Mouse (Mus musculus): ENCODE measurements around the gene Col11a2. TPM values are rescaled to one million over a fixed set of nuclear protein-coding genes. Genes with fewer than 3 reads are reported as not detected.

Gene Col11a2
- polyA plus RNA-seq, 1 experiment from 2014 or later = 0.79 TPM

DNA sequence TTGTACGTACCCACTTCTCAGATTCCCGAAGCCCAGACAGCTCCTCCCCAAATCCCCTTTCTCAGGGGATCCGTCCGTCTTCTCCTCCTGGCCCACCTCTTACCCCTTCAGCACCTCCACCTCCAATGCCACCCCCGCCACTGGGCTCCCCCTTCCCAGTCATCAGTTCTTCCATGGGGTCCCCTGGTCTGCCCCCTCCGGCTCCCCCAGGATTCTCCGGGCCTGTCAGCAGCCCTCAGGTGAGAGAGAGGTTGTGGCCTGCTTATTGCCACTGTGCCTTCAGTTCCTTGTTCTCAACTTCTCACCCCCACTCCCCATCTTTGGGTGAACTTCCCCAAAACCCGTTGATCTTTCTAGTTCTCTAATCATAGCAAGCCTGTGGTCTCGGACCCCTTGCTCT is 6.4 kb upstream of the Col11a2 start:
- Histone ChIP-seq H3K9me3 (replicated peaks) (no peaks in the 10 kb centered on the region), H3K36me3 (replicated peaks) (peaks cover 54% of the 10 kb centered on the region), H3K4me2 (peak overlapping the region; percentile 93), H3K9ac (peak overlapping the region; percentile 96), H3K27ac (replicated peaks) (peak overlapping the region; percentile 97), H3K4me3 (replicated peaks) (peak overlapping the region; percentile 98), H3K27me3 (0 out of 2 replicates have a peak, but pooled peaks cover 2% of the 10 kb centered on the region), H3K4me1 (replicated peaks) (peaks cover 55% of the 10 kb centered on the region)
- WGBS (ENCODE audit: insufficient replicate concordance) = 14% methylated on average over 9 of the region's 9 CpGs
- ATAC-seq (ENCODE audit: insufficient read depth) = no peak

DNA sequence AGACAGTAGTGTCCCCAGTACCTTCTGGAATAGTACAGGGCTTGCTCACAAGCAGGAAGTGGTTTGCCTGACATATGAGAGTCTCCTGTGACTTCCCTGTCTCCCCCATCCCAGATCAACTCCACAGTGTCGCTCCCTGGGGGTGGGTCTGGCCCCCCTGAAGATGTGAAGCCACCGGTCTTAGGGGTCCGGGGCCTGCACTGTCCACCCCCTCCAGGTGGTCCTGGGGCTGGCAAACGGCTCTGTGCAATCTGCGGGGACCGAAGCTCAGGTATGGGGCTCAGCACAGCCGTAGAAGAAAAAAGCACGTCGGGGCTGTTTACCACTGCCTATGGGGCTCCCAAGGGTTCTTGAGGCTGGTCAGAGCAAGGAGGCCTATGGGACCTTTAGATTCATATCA is 5.8 kb upstream of the Col11a2 start:
- 79% methylated on average over 9 of the region's 9 CpGs for WGBS (ENCODE audit: insufficient replicate concordance)
- no peaks in the 10 kb centered on the region for H3K9me3 ChIP-seq (replicated peaks)
- H3K4me3 ChIP-seq (replicated peaks) = peak overlapping the region; percentile 98
- H3K4me1 ChIP-seq (replicated peaks) = peaks cover 55% of the 10 kb centered on the region
- peak overlapping the region; percentile 97 for H3K27ac ChIP-seq (replicated peaks)
- H3K36me3 ChIP-seq (replicated peaks) = peaks cover 53% of the 10 kb centered on the region
- H3K9ac ChIP-seq = peak overlapping the region; percentile 96; the same call in 1 of the 2 replicates
- H3K4me2 ChIP-seq = peak overlapping the region; percentile 93
- peaks cover 8% of the 10 kb centered on the region for H3K27me3 ChIP-seq
- ATAC-seq (ENCODE audit: insufficient read depth) = no peak

DNA sequence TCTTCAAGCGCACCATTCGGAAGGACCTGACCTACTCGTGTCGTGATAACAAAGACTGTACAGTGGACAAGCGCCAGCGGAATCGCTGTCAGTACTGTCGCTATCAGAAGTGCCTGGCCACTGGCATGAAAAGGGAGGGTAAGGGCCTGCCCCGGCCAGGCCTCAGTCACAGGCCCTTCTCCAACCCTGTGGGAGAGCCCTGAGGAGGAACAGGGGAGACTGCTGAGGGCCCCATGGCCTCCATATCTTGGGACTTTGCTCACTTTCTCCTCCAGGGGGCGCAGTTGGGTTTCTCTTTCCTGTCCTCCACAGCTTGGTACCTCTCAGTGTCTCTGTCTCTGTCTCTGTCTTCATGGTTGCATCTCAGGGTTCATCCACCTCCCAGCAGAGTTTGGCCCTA is 5.2 kb upstream of the Col11a2 start:
- H3K4me1 ChIP-seq (replicated peaks) = peaks cover 55% of the 10 kb centered on the region
- H3K9me3 ChIP-seq (replicated peaks) = no peaks in the 10 kb centered on the region
- no peak for ATAC-seq (ENCODE audit: insufficient read depth)
- H3K27me3 ChIP-seq = peaks cover 14% of the 10 kb centered on the region
- no peak overlapping the region for H3K4me3 ChIP-seq (replicated peaks)
- no peak overlapping the region for H3K4me2 ChIP-seq
- WGBS (ENCODE audit: insufficient replicate concordance) = 65% methylated on average over 10 of the region's 10 CpGs
- H3K36me3 ChIP-seq (replicated peaks) = peaks cover 47% of the 10 kb centered on the region
- no peak overlapping the region for H3K9ac ChIP-seq
- H3K27ac ChIP-seq (replicated peaks) = no peak overlapping the region

DNA sequence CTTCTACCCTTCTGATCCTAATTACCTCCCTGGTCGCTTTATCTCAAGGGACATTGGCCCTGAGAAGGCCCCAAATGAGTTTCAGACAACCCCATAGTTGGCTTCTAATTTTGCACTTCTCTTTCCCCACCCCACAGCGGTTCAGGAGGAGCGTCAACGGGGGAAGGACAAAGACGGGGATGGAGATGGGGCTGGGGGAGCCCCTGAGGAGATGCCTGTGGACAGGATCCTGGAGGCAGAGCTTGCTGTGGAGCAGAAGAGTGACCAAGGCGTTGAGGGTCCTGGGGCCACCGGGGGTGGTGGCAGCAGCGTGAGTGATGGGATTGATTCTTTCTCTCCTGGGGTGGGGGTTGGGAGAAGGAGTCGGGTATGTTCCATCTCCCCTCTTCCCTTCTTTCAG is 3.7 kb upstream of the Col11a2 start:
- Histone ChIP-seq H3K9me3 (replicated peaks) (no peaks in the 10 kb centered on the region), H3K9ac (no peak overlapping the region), H3K36me3 (replicated peaks) (peaks cover 33% of the 10 kb centered on the region), H3K4me3 (replicated peaks) (no peak overlapping the region), H3K27me3 (peaks cover 27% of the 10 kb centered on the region), H3K27ac (replicated peaks) (no peak overlapping the region), H3K4me2 (no peak overlapping the region), H3K4me1 (replicated peaks) (peaks cover 42% of the 10 kb centered on the region)
- WGBS (ENCODE audit: insufficient replicate concordance) = 84% methylated on average over 9 of the region's 9 CpGs
- ATAC-seq (ENCODE audit: insufficient read depth) = no peak

DNA sequence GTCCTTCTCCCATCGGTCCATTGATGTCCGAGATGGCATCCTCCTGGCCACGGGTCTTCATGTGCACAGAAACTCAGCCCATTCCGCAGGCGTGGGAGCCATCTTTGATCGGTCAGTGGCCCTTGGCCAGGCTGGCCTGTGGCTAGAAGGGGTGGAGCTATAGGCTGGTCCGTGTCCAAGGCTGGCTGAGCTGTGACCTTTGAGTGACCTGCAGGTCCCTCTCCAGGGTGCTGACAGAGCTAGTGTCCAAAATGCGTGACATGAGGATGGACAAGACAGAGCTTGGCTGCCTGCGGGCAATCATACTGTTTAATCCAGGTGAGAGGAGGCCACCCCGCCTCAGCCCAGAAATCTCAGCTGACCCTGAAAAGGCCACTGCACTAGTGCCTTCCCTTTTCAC is 2.6 kb upstream of the Col11a2 start:
- Histone ChIP-seq H3K9me3 (replicated peaks) (no peaks in the 10 kb centered on the region), H3K9ac (no peak overlapping the region), H3K4me3 (replicated peaks) (no peak overlapping the region), H3K27me3 (peaks cover 38% of the 10 kb centered on the region), H3K4me2 (no peak overlapping the region), H3K4me1 (replicated peaks) (peaks cover 37% of the 10 kb centered on the region), H3K27ac (replicated peaks) (no peak overlapping the region), H3K36me3 (replicated peaks) (peaks cover 33% of the 10 kb centered on the region)
- ATAC-seq (ENCODE audit: insufficient read depth) = no peak
- WGBS (ENCODE audit: insufficient replicate concordance) = 79% methylated on average over 10 of the region's 10 CpGs

DNA sequence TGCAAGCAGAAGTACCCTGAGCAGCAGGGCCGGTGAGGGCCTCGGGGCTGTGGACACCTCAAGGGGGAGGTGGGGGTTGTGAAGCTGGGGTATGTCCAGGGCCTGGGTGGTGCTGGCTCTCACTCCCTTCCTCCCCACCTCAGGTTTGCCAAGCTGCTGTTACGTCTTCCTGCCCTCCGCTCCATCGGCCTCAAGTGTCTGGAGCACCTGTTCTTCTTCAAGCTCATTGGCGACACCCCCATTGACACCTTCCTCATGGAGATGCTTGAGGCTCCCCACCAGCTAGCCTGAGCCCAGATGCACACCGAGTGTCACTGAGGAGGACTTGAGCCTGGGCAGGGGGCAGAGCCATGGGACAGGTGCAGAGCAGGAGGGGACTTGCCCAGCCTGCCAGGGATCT is 2.0 kb upstream of the Col11a2 start:
- H3K9ac ChIP-seq = no peak overlapping the region
- no peak overlapping the region for H3K27ac ChIP-seq (replicated peaks)
- H3K4me1 ChIP-seq (replicated peaks) = peaks cover 36% of the 10 kb centered on the region
- H3K36me3 ChIP-seq (replicated peaks) = peaks cover 33% of the 10 kb centered on the region
- no peak overlapping the region for H3K4me2 ChIP-seq
- H3K4me3 ChIP-seq (replicated peaks) = no peak overlapping the region
- peaks cover 44% of the 10 kb centered on the region for H3K27me3 ChIP-seq
- no peak for ATAC-seq (ENCODE audit: insufficient read depth)
- H3K9me3 ChIP-seq (replicated peaks) = no peaks in the 10 kb centered on the region
- 80% methylated on average over 7 of the region's 7 CpGs for WGBS (ENCODE audit: insufficient replicate concordance)

DNA sequence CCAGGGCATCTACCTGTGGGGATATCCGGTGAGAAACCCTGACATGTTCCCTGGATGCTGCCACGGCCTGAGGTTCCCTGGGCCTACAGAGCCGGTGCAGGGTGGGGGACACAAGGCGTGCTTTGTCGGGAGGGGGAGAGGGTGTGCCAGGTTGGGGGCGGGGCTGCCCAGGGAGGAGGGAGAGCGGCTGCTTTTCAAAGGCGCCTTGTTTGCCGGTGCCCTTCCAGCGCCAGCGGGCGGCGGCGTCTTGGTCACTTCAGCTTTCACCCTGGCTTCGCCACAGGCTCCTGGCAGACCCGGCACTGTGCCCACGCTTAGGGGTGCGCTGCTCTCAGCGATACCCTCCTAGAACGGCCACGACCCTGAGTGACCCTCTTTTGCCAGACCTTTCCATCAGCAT is 797 bp upstream of the Col11a2 start:
- H3K4me1 ChIP-seq (replicated peaks) = peaks cover 24% of the 10 kb centered on the region
- ATAC-seq (ENCODE audit: insufficient read depth) = no peak
- no peaks in the 10 kb centered on the region for H3K9me3 ChIP-seq (replicated peaks)
- no peak overlapping the region for H3K4me3 ChIP-seq (replicated peaks)
- WGBS (ENCODE audit: insufficient replicate concordance) = 21% methylated on average over 21 of the region's 21 CpGs
- H3K27me3 ChIP-seq = peaks cover 48% of the 10 kb centered on the region
- no peak overlapping the region for H3K27ac ChIP-seq (replicated peaks)
- peak overlapping the region; percentile 37 for H3K4me2 ChIP-seq
- H3K9ac ChIP-seq = no peak overlapping the region
- H3K36me3 ChIP-seq (replicated peaks) = peaks cover 33% of the 10 kb centered on the region

DNA sequence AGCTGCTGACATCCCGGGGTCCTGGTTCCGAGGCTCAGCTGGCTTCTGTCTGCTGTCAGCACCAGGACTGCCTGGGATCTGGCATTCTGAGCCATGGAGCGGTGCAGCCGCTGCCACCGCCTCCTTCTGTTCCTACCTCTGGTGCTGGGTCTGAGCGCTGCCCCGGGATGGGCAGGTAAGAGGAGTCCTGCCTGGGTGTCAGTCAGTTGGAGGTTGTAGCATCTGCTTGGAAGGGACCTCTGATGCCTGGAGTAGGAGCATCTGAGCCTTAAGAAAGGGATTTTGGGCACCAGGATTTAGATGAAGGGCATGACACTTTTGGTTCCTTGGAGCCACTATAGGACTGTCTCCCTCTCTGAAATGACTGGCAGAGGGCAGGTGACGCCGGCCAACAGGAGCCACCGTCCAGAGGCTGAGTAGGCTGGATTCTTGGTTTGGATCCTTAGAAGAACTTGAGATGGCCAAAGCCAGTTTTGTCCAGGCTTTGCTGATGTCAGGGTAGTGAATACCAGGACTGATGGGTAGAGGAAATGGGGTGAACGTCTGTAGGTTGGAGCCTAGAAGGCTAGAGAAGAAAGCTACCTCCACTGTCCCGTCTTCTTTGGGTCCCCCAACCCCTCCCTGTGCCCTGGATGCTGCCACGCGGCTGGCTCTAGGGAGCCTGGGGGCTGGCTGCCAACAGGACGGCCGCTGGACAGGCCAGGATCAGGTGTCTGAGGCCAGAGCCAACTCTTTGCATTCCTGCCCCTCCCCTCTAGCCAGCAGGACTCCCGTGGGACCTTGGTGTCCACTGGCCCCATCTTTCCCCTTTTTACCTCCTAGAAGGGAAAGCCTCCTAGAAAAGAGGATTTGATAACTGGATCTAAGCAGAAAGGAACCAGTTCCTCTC is 569 bp downstream of the Col11a2 start:
- no peak overlapping the region for H3K4me3 ChIP-seq (replicated peaks)
- no peak overlapping the region for H3K9ac ChIP-seq
- 35% methylated on average over 17 of the region's 17 CpGs for WGBS (ENCODE audit: insufficient replicate concordance)

DNA sequence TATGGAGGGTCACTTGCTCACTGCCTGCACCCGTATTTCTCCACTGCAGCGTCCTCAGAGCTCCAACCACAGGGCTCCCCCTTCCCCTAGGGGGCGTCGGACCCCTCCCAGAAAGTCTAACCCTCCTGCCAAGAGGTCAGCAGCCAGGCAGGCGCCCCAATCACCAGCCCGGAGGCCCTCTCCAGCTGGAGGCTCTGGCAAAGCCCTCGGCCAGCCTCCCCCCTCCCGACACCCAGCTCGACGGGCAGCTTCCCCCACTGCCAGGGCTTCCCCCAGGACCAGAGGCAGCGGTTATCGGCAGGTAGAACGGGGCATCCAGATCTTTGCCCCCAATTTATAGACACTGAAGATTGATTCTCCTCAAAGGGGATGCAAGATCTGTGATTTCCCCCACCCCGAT is 6.7 kb downstream of the Col11a2 start:
- H3K27me3 ChIP-seq = peaks cover 17% of the 10 kb centered on the region; the same call in 1 of the 2 replicates
- no peaks in the 10 kb centered on the region for H3K36me3 ChIP-seq (replicated peaks)
- no peaks in the 10 kb centered on the region for H3K9me3 ChIP-seq (replicated peaks)
- no peaks in the 10 kb centered on the region for H3K4me1 ChIP-seq (replicated peaks)
- H3K9ac ChIP-seq = no peak overlapping the region
- no peak for ATAC-seq (ENCODE audit: insufficient read depth)
- no peak overlapping the region for H3K4me3 ChIP-seq (replicated peaks)
- 71% methylated on average over 14 of the region's 14 CpGs for WGBS (ENCODE audit: insufficient replicate concordance)
- H3K27ac ChIP-seq (replicated peaks) = no peak overlapping the region
- H3K4me2 ChIP-seq = no peak overlapping the region

More for the DNA sequence above, 569 bp downstream of the Col11a2 start:
- H3K4me1 ChIP-seq (replicated peaks) = peaks cover 17% of the 10 kb centered on the region
- peaks cover 48% of the 10 kb centered on the region for H3K27me3 ChIP-seq
- no peak overlapping the region for H3K27ac ChIP-seq (replicated peaks)
- no peak for ATAC-seq (ENCODE audit: insufficient read depth)
- H3K36me3 ChIP-seq (replicated peaks) = peaks cover 27% of the 10 kb centered on the region
- H3K9me3 ChIP-seq (replicated peaks) = no peaks in the 10 kb centered on the region
- H3K4me2 ChIP-seq = no peak overlapping the region

DNA sequence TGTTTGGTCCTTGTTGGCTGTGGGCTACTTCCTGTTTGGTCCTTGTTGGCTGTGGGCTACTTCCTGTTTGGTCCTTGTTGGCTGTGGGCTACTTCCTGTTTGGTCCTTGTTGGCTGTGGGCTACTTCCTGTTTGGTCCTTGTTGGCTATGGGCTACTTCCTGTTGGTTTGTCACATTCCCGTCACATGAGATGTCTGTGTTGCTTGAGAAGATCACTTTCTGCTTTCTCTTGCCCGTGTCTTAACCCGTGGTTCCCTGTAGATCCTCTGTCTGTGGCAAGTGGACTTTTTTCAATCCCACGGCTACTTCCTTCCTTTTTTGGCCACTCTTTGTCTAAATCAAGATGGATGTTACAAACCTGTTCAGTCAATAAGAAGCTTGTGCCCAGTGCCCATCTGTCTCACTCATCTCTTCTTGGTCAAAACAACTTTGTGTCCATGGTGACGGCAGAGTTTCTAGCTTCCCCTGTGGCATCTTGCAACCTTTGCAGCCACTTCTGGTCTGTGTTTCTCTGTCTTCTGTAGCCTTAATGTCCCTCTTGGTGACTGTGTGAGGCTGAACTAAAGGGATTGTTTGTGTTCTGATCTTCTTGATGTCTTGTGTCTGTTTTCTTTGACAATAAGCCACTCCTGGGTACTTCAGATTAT is 8.3 kb downstream of the Col11a2 start:
- no peak overlapping the region for H3K4me2 ChIP-seq
- H3K4me1 ChIP-seq (replicated peaks) = no peaks in the 10 kb centered on the region
- H3K27me3 ChIP-seq = peaks cover 1% of the 10 kb centered on the region; the same call in 1 of the 2 replicates
- no peak overlapping the region for H3K9ac ChIP-seq
- ATAC-seq (ENCODE audit: insufficient read depth) = no peak
- H3K36me3 ChIP-seq (replicated peaks) = no peaks in the 10 kb centered on the region
- H3K27ac ChIP-seq (replicated peaks) = no peak overlapping the region
- no peaks in the 10 kb centered on the region for H3K9me3 ChIP-seq (replicated peaks)
- 45% methylated on average over 5 of the region's 5 CpGs for WGBS (ENCODE audit: insufficient replicate concordance)
- H3K4me3 ChIP-seq (replicated peaks) = no peak overlapping the region

DNA sequence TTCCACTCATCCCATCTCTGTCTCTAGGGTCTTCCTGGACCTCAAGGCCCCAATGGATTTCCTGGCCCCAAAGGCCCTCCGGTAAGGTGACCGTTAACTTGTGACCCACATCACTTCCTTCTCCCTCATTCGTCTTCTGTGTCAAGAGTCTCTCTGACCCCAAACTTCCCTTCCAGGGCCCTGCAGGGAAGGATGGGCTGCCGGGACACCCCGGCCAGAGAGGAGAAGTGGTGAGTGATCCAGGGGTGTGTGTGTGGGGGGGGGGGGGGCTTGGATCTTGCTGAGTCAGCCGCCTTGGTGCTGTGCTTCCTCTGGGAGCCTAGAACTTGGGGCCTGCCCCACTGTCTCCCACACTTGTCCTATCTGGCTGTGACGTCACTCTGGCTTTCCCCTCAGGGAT is 18.0 kb downstream of the Col11a2 start:
- peak; percentile 32; the same call in 1 of the 2 replicates for ATAC-seq (ENCODE audit: insufficient read depth)
- 23% methylated on average over 7 of the region's 7 CpGs for WGBS (ENCODE audit: insufficient replicate concordance)

More for the DNA sequence above, 18.0 kb downstream of the Col11a2 start:
- Histone ChIP-seq H3K4me2 (no peak overlapping the region), H3K4me1 (replicated peaks) (no peaks in the 10 kb centered on the region), H3K9me3 (replicated peaks) (no peaks in the 10 kb centered on the region), H3K36me3 (replicated peaks) (no peaks in the 10 kb centered on the region), H3K9ac (no peak overlapping the region), H3K27me3 (no peaks in the 10 kb centered on the region), H3K27ac (replicated peaks) (no peak overlapping the region), H3K4me3 (replicated peaks) (no peak overlapping the region)
